Mouse (Mus musculus) frontal cortex, postnatal 25 days (tissue): ENCODE measurements around the gene Gm8909.
"Not testable (repeated sequence)": the region's sequence is repeated elsewhere in the genome, so short reads cannot be mapped to it uniquely, and the experiment has no call there.

Experiments used
- DNase-seq, 2 experiments: peaks; one replicate each; pipeline ENCODE4 v3.0.0; 2022; ENCODE audit warnings: low spot score in 2 of 2

Gm8909 gene

DNA sequence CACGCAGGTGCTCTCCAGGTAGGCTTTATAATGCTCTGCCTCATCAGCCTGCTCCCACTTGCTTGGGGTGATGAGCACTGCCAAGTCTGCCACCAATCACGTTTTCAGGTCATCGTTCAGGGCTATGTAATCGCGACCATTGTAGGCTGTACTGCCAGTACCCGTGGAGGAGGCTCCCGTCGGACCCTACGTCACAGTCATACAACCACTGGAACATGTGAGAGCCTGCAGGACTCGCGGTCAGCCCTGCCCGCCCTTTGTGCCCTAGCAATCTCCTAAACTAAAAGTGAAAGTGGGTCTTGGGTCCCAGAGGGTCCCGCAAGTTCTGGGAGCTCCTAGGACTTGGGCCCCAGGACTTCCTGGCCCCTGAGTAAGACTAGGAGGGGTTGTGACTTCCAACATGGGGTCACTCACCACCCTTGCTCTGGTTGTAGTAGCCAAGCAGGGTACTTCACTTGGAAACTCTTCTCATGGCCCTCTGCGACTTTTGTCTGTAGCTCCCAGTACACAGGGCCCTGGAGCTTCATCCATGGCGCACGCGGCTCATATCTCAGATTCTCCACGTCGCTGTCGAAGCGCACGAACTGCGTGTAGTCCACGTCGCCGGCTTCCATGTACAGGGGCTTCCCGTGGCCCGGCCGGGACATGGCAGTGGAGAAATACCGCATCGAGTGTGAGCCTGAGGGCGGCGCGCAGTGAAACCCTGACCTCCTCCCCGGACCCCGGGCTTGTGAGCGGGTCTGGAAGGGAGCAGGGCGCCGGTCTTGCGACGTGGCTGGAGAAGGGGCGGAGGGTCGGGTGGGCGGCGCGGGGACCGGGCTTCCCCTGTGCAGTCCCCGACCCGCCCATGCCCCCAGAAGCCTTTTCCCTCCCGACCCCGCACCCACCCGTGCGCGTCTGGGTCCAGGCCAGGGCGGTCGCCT is 6.9 kb downstream of the Gm8909 start:
- no peak for DNase-seq

GRCm38 (mm10) chr17:36158264-36158663 is 10.1 kb downstream of the Gm8909 start:
- not testable (repeated sequence) for DNase-seq

DNA sequence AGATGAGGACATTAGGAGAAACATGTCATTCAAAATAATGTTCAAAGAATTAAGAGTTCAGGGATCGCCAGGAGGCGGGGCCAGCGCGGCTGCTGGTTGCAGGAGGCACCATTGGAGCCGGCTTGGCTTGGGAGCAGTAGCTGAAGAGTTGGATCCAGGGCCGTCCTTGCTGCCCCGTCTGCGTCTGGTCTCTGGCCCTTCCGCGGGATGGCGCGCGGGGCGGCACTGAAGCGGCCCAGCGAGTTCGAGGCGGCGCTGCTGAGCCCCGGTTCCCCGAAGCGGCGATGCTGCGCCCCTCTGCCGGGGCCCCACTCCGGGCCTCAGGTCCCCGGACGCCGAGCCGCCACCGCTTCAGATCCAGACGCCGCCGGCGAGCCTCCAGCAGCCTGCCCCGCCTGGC is 10.6 kb downstream of the Gm8909 start:
- DNase-seq, result not testable (repeated sequence)

GRCm38 (mm10) chr17:36154271-36155149 is 13.8 kb downstream of the Gm8909 start:
- DNase-seq, result no peak

DNA sequence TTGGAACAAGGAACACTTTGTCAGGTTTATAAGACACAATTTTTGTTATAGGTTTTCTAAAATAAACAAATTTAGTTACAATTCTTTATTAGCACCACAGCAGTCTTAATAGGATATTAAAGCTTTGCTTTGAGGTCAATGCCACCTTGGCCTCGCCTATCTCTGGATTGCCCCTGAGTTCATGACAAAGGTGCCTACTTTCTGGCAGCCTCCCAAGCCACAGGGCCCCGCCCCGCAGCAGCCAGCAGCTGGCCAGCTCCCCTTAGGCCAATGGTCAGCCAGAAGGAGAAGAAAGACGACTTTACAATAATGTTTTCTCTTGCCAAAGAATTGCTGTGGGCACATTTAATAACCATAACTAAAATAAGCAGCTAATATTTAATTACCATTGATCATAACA is 17.1 kb downstream of the Gm8909 start:
- DNase-seq, result not testable (repeated sequence)

DNA sequence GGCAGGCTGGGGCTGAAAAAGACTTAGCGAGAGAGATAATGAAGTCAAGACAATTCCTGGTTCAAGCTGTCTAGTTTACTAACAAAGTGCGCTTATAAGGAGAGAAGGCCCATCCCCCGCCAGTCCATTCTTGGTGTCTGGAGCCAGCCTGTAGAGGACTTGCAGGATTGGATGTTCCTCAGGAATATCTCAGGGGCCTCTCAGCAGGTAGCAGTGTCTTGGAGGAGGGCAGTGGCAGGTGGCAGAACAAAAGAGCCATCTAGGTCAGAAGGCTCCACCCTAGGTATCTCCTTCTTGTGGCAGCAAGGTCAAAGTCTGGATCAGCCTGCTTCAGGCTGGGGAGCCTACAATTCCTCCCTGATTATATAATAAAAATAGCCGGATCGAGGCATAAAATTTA is 19.9 kb downstream of the Gm8909 start:
- not testable (repeated sequence) for DNase-seq

DNA sequence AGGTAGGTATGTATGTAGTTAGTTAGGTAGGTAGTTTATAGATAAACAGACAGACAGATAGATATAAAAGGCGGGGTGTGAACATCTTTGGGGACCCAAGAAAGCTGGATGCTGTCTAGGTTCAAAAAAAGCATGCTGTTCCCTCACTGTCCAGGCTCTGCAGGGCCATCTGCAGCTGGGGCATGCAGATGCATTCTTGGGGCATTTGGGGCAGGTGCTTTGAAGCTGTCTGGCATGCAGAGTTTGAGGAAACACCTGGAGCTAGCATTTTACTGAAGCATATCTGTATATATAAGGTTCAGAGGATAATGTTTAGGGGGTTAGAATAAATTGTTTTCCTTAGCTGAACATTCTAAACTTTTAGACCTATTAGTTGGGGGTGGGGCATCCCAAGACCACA is 21.4 kb downstream of the Gm8909 start:
- DNase-seq, result not testable (repeated sequence)

DNA sequence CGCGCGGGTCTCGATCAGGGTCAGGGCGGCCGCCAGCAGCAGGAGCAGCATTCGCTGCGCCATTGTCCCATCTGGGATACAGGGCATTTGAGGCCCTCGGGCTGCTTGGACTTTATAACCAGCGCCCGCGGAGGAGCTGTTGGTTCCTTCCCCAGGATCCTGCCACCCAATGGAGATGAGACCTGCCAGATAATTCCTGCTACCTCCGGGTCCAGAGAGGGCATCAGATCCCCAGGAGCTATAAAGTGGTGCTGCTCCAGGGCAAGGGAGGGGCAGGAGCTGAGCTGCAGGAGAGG is 22.5 kb downstream of the Gm8909 start:
- not testable (repeated sequence) for DNase-seq

DNA sequence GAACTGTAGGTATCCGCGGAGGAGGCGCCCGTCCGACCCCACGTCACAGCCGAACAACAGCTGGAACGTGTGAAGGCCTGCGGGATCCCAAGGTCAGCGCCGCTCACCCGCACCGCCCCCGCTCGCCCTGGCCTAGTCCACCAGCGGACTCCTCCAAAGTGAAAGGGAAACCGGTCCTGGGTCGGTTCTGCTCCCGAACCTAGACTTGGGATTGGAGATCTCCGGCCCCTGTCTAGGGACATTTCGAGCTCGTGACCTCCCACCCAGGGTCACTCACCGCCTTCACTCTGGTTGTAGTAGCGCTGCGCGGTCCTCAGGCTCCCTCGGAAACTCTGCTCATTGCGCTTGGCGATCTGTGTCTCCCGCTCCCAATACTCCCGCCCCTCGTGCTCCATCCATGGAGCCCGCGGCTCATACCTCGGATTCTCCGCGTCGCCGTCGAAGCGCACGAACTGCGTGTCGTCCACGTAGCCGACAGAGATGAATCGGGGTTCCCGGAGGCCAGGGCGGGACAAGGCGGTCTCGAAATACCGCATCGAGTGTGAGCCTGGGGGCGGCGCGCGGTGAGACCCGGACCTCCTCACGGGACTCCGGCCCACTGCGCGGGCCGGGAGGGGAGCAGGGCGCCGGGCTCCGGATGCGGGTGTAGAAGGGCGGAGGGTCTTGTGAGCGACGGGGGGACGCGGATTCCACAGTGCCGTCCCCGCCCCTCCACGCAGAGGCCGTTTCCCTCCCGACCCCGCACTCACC is 23.1 kb downstream of the Gm8909 start:
- DNase-seq, result no peak

DNA sequence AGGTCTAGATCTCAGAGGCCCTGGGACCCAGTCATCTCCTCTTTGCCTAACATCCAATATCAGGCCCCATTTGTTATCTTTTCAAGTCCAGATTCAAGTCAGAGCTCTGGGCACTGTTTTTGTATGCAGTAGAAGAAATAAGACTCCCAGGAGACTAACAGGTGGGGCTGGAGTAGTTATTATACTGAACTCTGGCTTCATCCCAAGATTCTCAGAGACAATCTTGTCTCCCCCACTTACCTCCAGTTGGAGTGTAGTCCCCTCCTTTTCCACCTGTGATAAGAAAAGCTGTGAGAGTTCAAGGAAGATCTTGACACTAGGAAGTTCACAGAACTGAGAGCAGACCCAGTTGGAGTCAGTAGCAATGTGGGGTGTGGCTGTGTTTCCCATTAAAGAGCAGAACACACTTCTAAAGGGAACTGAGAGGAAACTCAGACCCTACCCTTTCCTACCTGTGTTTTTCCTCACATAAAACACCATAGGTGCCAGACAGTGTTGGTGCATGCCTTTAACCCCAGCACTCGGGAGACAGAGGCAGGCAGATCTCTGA is 32.0 kb downstream of the Gm8909 start:
- not testable (repeated sequence) for DNase-seq

GRCm38 (mm10) chr17:36135421-36136231 is 32.7 kb downstream of the Gm8909 start:
- not testable (repeated sequence) for DNase-seq

GRCm38 (mm10) chr17:36131516-36132265 is 36.6 kb downstream of the Gm8909 start:
- no peak for DNase-seq

GRCm38 (mm10) chr17:36128968-36129817 is 39.1 kb downstream of the Gm8909 start, which contains the start of gene Gm7030:
Gene Gm7030 (minus strand): TSS chr17:36129425.
- DNase-seq, result not testable (repeated sequence)

DNA sequence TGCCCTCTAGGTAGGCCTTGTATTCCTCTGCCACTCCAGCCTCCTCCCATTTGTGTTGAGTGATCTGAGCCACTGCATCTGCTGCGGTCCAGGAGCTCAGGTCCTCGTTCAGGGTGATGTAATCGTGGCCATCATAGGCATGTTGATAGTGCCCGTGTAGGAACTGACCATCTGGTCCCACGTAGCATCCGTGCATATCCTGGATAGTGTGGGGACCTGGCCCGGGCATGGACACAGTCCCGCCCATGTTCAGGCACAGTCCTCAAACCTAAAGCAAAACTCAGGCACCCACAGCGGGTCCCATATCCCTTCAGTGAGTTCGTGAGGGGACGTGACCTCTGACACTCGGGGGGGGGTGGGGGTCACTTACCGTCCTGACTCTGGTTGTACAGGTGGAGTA is 39.8 kb downstream of the Gm8909 start:
- DNase-seq, result not testable (repeated sequence)

GRCm38 (mm10) chr17:36124111-36124510 is 44.2 kb downstream of the Gm8909 start:
- DNase-seq, result not testable (repeated sequence)

DNA sequence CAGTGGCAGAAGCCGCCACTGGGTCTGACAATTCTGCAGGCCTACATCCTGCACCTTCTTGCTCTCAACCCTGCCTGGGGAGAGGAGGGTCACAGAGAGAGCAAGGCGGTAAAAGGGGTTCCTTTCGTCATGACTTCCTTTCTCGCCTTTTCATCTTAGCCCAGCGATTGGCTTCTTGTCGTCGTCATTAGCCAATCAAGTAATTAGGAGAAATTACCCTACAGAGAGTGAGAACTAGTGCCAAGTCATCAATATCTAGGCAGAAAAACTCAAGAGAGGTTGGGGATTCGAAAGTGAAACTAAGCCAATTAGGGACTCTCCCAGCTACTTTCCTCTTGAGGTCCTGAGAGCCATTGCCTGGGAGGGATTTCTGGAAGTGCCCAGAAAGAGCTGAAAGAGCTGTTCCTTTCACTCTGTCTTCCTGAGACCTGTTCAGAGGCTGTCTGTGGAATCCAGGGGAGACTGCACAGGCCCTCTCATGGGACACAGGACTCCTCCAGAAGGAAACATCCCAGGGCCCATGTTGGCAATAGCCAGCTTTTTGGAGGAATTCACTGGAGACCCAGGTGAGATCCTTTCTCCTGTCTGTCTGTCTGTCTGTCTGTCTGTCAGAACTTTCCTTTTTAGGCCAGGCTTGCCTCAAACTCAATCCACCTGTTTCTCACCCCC is 46.9 kb downstream of the Gm8909 start, which contains the start of gene Gm19684:
Gene Gm19684 (plus strand): TSS at position 327 of the 669 bp plus-strand sequence.
- not testable (repeated sequence) for DNase-seq

- DNase-seq, result not testable (repeated sequence)
Observed at GRCm38 (mm10) chr17:36120839-36121238, 47.5 kb downstream of the Gm8909 start.

GRCm38 (mm10) chr17:36116545-36116944 is 51.8 kb downstream of the Gm8909 start:
- not testable (repeated sequence) for DNase-seq
